Mouse (Mus musculus): ENCODE data around the gene Srsy. TPM values are rescaled to one million over a fixed set of nuclear protein-coding genes. Genes with fewer than 3 reads are reported as not detected.

Gene Srsy
- not detected for total RNA-seq (2023)

DNA sequence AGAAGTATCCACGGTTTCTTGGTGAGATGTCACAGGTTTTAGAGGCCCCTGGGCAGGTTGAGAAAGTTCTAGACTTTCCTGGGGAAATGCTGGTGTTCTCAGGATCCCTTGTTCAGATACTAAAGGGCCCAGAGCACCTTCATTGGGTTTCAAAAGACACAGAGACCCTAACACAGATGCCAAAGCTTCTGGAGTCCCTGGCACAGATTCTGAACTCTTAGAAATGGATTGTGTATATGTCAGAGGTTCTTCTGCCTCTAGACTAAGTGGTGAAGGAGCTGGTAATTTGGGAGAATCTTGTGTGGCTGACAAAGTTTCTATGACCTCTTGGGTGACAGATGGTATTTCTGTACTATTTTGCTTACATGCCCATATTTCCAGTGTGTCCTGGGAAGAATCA is at the start of gene Srsy:
Gene Srsy, minus strand, starts transcription at position 101 of the 400 bp plus-strand sequence.

Other genes starting within 250 kb of the Srsy start
- gene Gm21904, start 91.1 kb downstream of the Srsy start, total RNA-seq (2023) = not detected
- not detected for gene Gm20772, start 62.6 kb downstream of the Srsy start, total RNA-seq (2023)
- gene Gm20831, start 62.6 kb downstream of the Srsy start, total RNA-seq (2023) = not detected
- gene Gm21764, start 124.5 kb upstream of the Srsy start, total RNA-seq (2023) = not detected
- not detected for gene Ssty1, start 151.8 kb upstream of the Srsy start, total RNA-seq (2023)

All from CD4-positive naive resting alpha-beta T cell, adult 57 days (primary cell).